Mouse (Mus musculus) CH12.LX (cell line): ENCODE results near the gene Tbx5. TPM values are rescaled to one million over a fixed set of nuclear protein-coding genes. Genes with fewer than 3 reads are reported as not detected.

ENCODE experiments used
- DNase-seq: peaks from one replicate; pipeline ENCODE4 v3.0.0-alpha.2; 2013; ENCODE audit errors: extremely low read depth
- H3K27ac ChIP-seq: 2 replicates; pipeline ENCODE4 v1.5.1; 2012; ENCODE audit warnings: low read depth, mild to moderate bottlenecking, control low read depth, moderate library complexity; ENCODE audit not compliant: insufficient read depth
- H3K27me3 ChIP-seq: replicated peaks from 2 replicates; pipeline ENCODE3; 2012; ENCODE audit warnings: inconsistent platforms
- H3K36me3 ChIP-seq, 2 experiments: replicated peaks in 1 of 2; 2 replicates each; pipeline versions ENCODE3 to v1.6.1; 2012; ENCODE audit warnings: inconsistent platforms in 1 of 2, low read length in 1 of 2, mild to moderate bottlenecking in 1 of 2, mixed read lengths in 1 of 2, moderate library complexity in 1 of 2; ENCODE audit not compliant: control insufficient read depth in 1 of 2, insufficient read depth in 1 of 2
- H3K4me1 ChIP-seq, 2 experiments: 2 replicates each; pipeline ENCODE4 v1.6.1; 2012; ENCODE audit warnings: inconsistent platforms in 1 of 2, moderate library complexity in 1 of 2; ENCODE audit not compliant: insufficient read depth in 2 of 2, control insufficient read depth in 1 of 2
- H3K4me2 ChIP-seq: 2 replicates; pipeline ENCODE4 v1.6.1; 2012; ENCODE audit warnings: low read depth, mild to moderate bottlenecking, control low read depth; ENCODE audit not compliant: poor library complexity, insufficient read depth, severe bottlenecking
- H3K4me3 ChIP-seq, 3 experiments: fragments of 150-350 bp in 1 of 3; sonication (generic) in 1 of 3; replicated peaks in 1 of 3; 2 replicates each; pipeline versions ENCODE3 to v1.5.1; 2011 to 2012; ENCODE audit warnings: low read depth in 2 of 3, low read length in 2 of 3, mild to moderate bottlenecking in 2 of 3, moderate library complexity in 2 of 3, control low read depth in 1 of 3, improper control_type of control experiment in 1 of 3, inconsistent platforms in 1 of 3, mixed read lengths in 1 of 3; ENCODE audit not compliant: poor library complexity in 1 of 3
- H3K79me2 ChIP-seq: replicated peaks from 2 replicates; pipeline ENCODE4 v1.6.1; 2012; ENCODE audit warnings: mild to moderate bottlenecking, moderate library complexity; ENCODE audit not compliant: control insufficient read depth, poor library complexity, insufficient read depth, severe bottlenecking; ENCODE audit errors: extremely low read depth
- H3K9ac ChIP-seq: 2 replicates; pipeline ENCODE4 v1.6.1; 2012; ENCODE audit warnings: low read depth, mild to moderate bottlenecking, control low read depth, moderate library complexity; ENCODE audit not compliant: insufficient read depth
- H3K9me3 ChIP-seq: replicated peaks from 2 replicates; pipeline ENCODE3; 2012; ENCODE audit warnings: low read length, inconsistent platforms, mixed read lengths
- BHLHE40 ChIP-seq: IDR thresholded peaks from 2 replicates; pipeline ENCODE4 v1.6.1; 2011; ENCODE audit warnings: mild to moderate bottlenecking, low read depth, low read length, improper control_type of control experiment
- CHD2 ChIP-seq: IDR thresholded peaks from 2 replicates; pipeline ENCODE4 v1.6.1; 2011; ENCODE audit warnings: low read length, improper control_type of control experiment
- E2F4 ChIP-seq: IDR thresholded peaks from 2 replicates; pipeline ENCODE4 v1.6.1; 2011; ENCODE audit warnings: low read depth, low read length, improper control_type of control experiment; ENCODE audit not compliant: insufficient replicate concordance
- ETS1 ChIP-seq: conservative IDR thresholded peaks from 2 replicates; pipeline ENCODE4 v1.6.1; 2012; ENCODE audit warnings: low read depth, mild to moderate bottlenecking, inconsistent platforms, low read length, improper control_type of control experiment, moderate library complexity
- GABPA ChIP-seq: IDR thresholded peaks from 2 replicates; pipeline ENCODE4 v1.6.1; 2012; ENCODE audit warnings: low read depth, low read length, improper control_type of control experiment, inconsistent platforms; ENCODE audit not compliant: insufficient replicate concordance
- HCFC1 ChIP-seq: IDR thresholded peaks from 2 replicates; pipeline ENCODE4 v1.6.1; 2012; ENCODE audit warnings: low read depth, mild to moderate bottlenecking, inconsistent platforms, low read length, improper control_type of control experiment
- IRF4 ChIP-seq: IDR thresholded peaks from 2 replicates; pipeline ENCODE4 v1.6.1; 2014; ENCODE audit warnings: low read depth, mild to moderate bottlenecking, inconsistent platforms, low read length, improper control_type of control experiment
- JUND ChIP-seq: conservative IDR thresholded peaks from 2 replicates; pipeline ENCODE4 v1.6.1; 2011; ENCODE audit warnings: low read depth, low read length, improper control_type of control experiment
- MAX ChIP-seq: IDR thresholded peaks from 2 replicates; pipeline ENCODE4 v1.6.1; 2011; ENCODE audit warnings: low read length, improper control_type of control experiment
- MAZ ChIP-seq: IDR thresholded peaks from 2 replicates; pipeline ENCODE4 v1.6.1; 2012; ENCODE audit warnings: low read depth, mild to moderate bottlenecking, inconsistent platforms, low read length, improper control_type of control experiment, moderate library complexity
- MXI1 ChIP-seq: IDR thresholded peaks from 2 replicates; pipeline ENCODE4 v1.6.1; 2011; ENCODE audit warnings: mild to moderate bottlenecking, low read depth, low read length, improper control_type of control experiment
- NELFE ChIP-seq: IDR thresholded peaks from 2 replicates; pipeline ENCODE4 v1.6.1; 2011; ENCODE audit warnings: low read depth, low read length, improper control_type of control experiment
- NRF1 ChIP-seq: IDR thresholded peaks from 2 replicates; pipeline ENCODE4 v1.6.1; 2014; ENCODE audit warnings: low read depth, mild to moderate bottlenecking, inconsistent platforms, low read length, improper control_type of control experiment, moderate library complexity
- PAX5 ChIP-seq: IDR thresholded peaks from 2 replicates; pipeline ENCODE4 v1.6.1; 2012; ENCODE audit warnings: low read length, inconsistent platforms, mixed read lengths
- POLR2A ChIP-seq: IDR thresholded peaks from 2 replicates; pipeline ENCODE4 v1.6.1; 2011; ENCODE audit warnings: low read depth, mild to moderate bottlenecking, improper control_type of control experiment, low read length
- RAD21 ChIP-seq: IDR thresholded peaks from 2 replicates; pipeline ENCODE4 v1.6.1; 2011; ENCODE audit warnings: low read depth, mild to moderate bottlenecking, low read length, improper control_type of control experiment, moderate library complexity
- RCOR1 ChIP-seq: conservative IDR thresholded peaks from 2 replicates; pipeline ENCODE4 v1.6.1; 2012; ENCODE audit warnings: low read depth, mild to moderate bottlenecking, inconsistent platforms, low read length, improper control_type of control experiment
- TBP ChIP-seq: conservative IDR thresholded peaks from 2 replicates; pipeline ENCODE4 v1.6.1; 2011; ENCODE audit warnings: low read depth, low read length, improper control_type of control experiment
- UBTF ChIP-seq: IDR thresholded peaks from 2 replicates; pipeline ENCODE4 v1.6.1; 2012; ENCODE audit warnings: low read depth, mild to moderate bottlenecking, inconsistent platforms, low read length, improper control_type of control experiment, moderate library complexity
- USF2 ChIP-seq: conservative IDR thresholded peaks from 2 replicates; pipeline ENCODE4 v1.6.1; 2011; ENCODE audit warnings: low read depth, low read length, improper control_type of control experiment
- ZC3H11A ChIP-seq: IDR thresholded peaks from 2 replicates; pipeline ENCODE4 v1.6.1; 2012; ENCODE audit warnings: low read depth, mild to moderate bottlenecking, inconsistent platforms, low read length, improper control_type of control experiment
- ZNF384 ChIP-seq: IDR thresholded peaks from 2 replicates; pipeline ENCODE4 v1.6.1; 2012; ENCODE audit warnings: low read depth, low read length, improper control_type of control experiment, inconsistent platforms
- dilution Hi-C: fragments of 300-500 bp; cut with MboI; formaldehyde crosslinking; loops from 2 replicates; pipeline ENCODE4 v1.14.3; 2020; ENCODE audit warnings: low sequenced_read_pairs; ENCODE audit not compliant: extremely low pct_unique_long_range_greater_than_20kb, extremely low pct_ligation_motif_present
- in situ Hi-C: fragments of 300-500 bp; cut with MboI; formaldehyde crosslinking; loops from 3 replicates; pipeline ENCODE4 v1.14.3; 2019; ENCODE audit warnings: low sequenced_read_pairs, low pct_ligation_motif_present, low pct_unique_long_range_greater_than_20kb, mixed read lengths
- polyA plus RNA-seq: library from polyadenylated mRNA; unstranded; fragments of >175 nt; gene quantifications from 2 replicates; pipeline ENCODE4 v1.2.1, GENCODE M21; 2012; ENCODE audit warnings: low read depth; ENCODE audit not compliant: insufficient read length
- total RNA-seq, 2 experiments: library from RNA; depleted of rRNA; stranded (reverse); fragments of 300-350 nt in 1 of 2; fragments of >200 nt in 1 of 2; gene quantifications; 2 replicates each; pipeline ENCODE4 v1.2.3; 2012 to 2014

Gene Tbx5
- total and polyA plus RNA-seq, 3 experiments, result not detected

DNA sequence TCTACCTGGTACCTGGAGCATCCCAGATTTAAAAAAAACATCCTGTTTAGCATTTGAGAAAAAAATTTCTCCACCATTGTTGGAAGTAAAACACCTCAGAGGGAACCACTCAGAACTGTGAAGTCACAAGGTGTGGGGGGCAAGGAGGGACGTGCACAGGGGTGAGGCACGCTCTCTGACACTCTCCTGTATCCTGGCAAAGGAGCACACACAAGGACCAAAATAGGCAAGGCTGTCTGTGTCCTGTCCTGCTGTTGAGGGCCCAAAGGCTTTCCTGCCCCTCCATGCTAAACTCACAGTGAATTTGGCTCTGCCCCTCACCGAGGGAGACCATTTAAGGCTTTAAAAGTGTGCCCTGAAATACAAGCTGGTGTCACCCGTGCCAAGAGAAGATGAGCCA, 38.5 kb upstream of the Tbx5 start:
- Histone ChIP-seq H3K4me2 (no peak overlapping the region), H3K27me3 (no peaks in the 10 kb centered on the region)
- dilution Hi-C loops, result no loop called here

GRCm38 (mm10) chr5:119795376-119795775, 37.1 kb upstream of the Tbx5 start:
- H3K9ac ChIP-seq, result no peak overlapping the region
- no peak for DNase-seq
- no peak overlapping the region for H3K4me2 ChIP-seq
- H3K4me1 ChIP-seq, result no peaks in the 10 kb centered on the region
- no peaks in the 10 kb centered on the region for H3K36me3 ChIP-seq
- no peak overlapping the region for H3K27ac ChIP-seq
- no peak overlapping the region for H3K4me3 ChIP-seq
- H3K27me3 ChIP-seq, result no peaks in the 10 kb centered on the region
- dilution Hi-C loops (no loop called here), in situ Hi-C loops (loop anchor here (25.0 kb wide), 1 partner anchor 292 kb away; no protein-coding TSS in a partner anchor)
- H3K9me3 ChIP-seq, result peaks cover 86% of the 10 kb centered on the region
- H3K79me2 ChIP-seq, result no peaks in the 10 kb centered on the region
- TF ChIP-seq MAZ, result no peak
- TF ChIP-seq JUND, result no peak
- no peak for TF ChIP-seq RAD21
- TF ChIP-seq ZNF384, result no peak
- TF ChIP-seq CHD2, result no peak
- no peak for TF ChIP-seq BHLHE40
- TF ChIP-seq UBTF, result no peak

More for the DNA sequence above, 38.5 kb upstream of the Tbx5 start:
- Histone ChIP-seq H3K4me3 (no peak overlapping the region), H3K9ac (no peak overlapping the region), H3K27ac (no peak overlapping the region), H3K36me3 (no peaks in the 10 kb centered on the region), H3K79me2 (no peaks in the 10 kb centered on the region), H3K4me1 (no peaks in the 10 kb centered on the region), H3K9me3 (peaks cover 82% of the 10 kb centered on the region)
- in situ Hi-C loops, result loop anchor here (25.0 kb wide), 1 partner anchor 293 kb away; no protein-coding TSS in a partner anchor
- no peak for DNase-seq
- no peak for TF ChIP-seq GABPA
- TF ChIP-seq NELFE, result no peak
- no peak for TF ChIP-seq TBP
- TF ChIP-seq NRF1, result no peak
- no peak for TF ChIP-seq ZC3H11A
- no peak for TF ChIP-seq IRF4
- TF ChIP-seq PAX5, result no peak
- no peak for TF ChIP-seq POLR2A
- TF ChIP-seq MXI1, result no peak
- TF ChIP-seq UBTF, result no peak
- no peak for TF ChIP-seq USF2
- TF ChIP-seq ETS1, result no peak
- TF ChIP-seq E2F4, result no peak
- no peak for TF ChIP-seq CHD2
- no peak for TF ChIP-seq HCFC1
- no peak for TF ChIP-seq RCOR1
- TF ChIP-seq RAD21, result no peak
- no peak for TF ChIP-seq MAX
